ENCODE assay signal across 8 mouse cellular contexts in the genomic region with DNA sequence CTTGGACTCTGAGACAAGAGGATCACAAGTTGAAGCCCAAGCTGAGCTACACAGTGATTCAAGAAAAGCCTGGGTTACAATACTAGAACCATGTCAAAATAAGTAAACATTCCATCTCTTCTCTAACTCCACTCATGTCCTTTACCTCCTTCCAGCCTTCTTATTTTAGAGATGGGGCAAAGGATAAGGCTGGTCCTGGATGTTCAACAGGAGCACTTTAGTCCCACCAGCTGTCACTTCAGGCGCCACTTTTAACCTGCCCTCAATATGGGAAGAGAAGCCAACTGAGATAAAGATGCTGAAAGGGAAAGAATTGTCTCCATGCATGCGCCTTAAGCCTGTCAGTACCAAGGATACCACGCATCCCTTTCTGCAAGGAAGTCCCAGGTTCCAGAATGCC. TPM values are rescaled to one million over a fixed set of nuclear protein-coding genes. Genes with fewer than 3 reads are reported as not detected.
A peak's percentile ranks its signal among the peaks of the same experiment; 100 is the strongest.
DNase-seq lines count a peak whose midpoint lies in the region; ATAC-seq and TF ChIP-seq lines count a peak whose summit lies in the region.

No protein-coding gene starts in this region.

- TF ChIP-seq CTCF in left cerebral cortex, adult 2 months (IDR thresholded peaks at IDR 0.05), result no peak
- TF ChIP-seq CTCF in intestine, postnatal 0 days (IDR thresholded peaks at IDR 0.05; ENCODE audit: low read depth), result no peak

- ATAC-seq in embryonic facial prominence, embryonic 13.5 days (ENCODE audit: insufficient number of reproducible peaks, insufficient read depth, low FRiP score, low TSS enrichment, low read depth), result no peak
- ATAC-seq in intestine, postnatal 0 days, result no peak
- ATAC-seq in neural tube, embryonic 12.5 days (ENCODE audit: low FRiP score, low read depth), result no peak

- H3K9me3 ChIP-seq in embryonic facial prominence, embryonic 13.5 days, result no peaks in the 10 kb centered on the region
- H3K9me3 ChIP-seq in intestine, postnatal 0 days (ENCODE audit: control insufficient read depth), result no peaks in the 10 kb centered on the region
- H3K9me3 ChIP-seq in neural tube, embryonic 12.5 days, result peaks cover 4% of the 10 kb centered on the region; the same call in 1 of the 2 replicates

- intact Hi-C loops in left cerebral cortex, adult 2 months (cut with DNase I), result no loop called here
- intact Hi-C loops in left cerebral cortex, postnatal 4 days (cut with DNase I), result no loop called here

- peaks cover 22% of the 10 kb centered on the region for H3K4me1 ChIP-seq in embryonic facial prominence, embryonic 13.5 days
- 0 out of 2 replicates have a peak, but pooled peaks cover 4% of the 10 kb centered on the region for H3K4me1 ChIP-seq in intestine, postnatal 0 days (replicated peaks; ENCODE audit: control insufficient read depth, insufficient read depth, low read length)
- peaks cover 17% of the 10 kb centered on the region for H3K4me1 ChIP-seq in neural tube, embryonic 12.5 days

- no peak for DNase-seq in left cerebral cortex, adult 2 months (ENCODE audit: extremely low spot score in 1 of 2, low spot score in 2 of 2)
- no peak for DNase-seq in left cerebral cortex, postnatal 4 days
- no peak for DNase-seq in cerebellum, postnatal 36 days
- no peak for DNase-seq in gastrocnemius, postnatal 10 days
- no peak for DNase-seq in embryo, embryonic 10.5 days (ENCODE audit: low spot score)

- H3K9ac ChIP-seq in embryonic facial prominence, embryonic 13.5 days, result peak overlapping the region; percentile 97
- H3K9ac ChIP-seq in intestine, postnatal 0 days (ENCODE audit: low read depth, low read length), result peak overlapping the region; percentile 88; the same call in 1 of the 2 replicates
- peak overlapping the region; percentile 95 for H3K9ac ChIP-seq in neural tube, embryonic 12.5 days

- no peaks in the 10 kb centered on the region for H3K27me3 ChIP-seq in embryonic facial prominence, embryonic 13.5 days
- no peaks in the 10 kb centered on the region for H3K27me3 ChIP-seq in intestine, postnatal 0 days (replicated peaks; ENCODE audit: control insufficient read depth, insufficient read depth, low read length)
- no peaks in the 10 kb centered on the region for H3K27me3 ChIP-seq in neural tube, embryonic 12.5 days (replicated peaks)

- H3K27ac ChIP-seq in left cerebral cortex, adult 2 months, result peak overlapping the region; percentile 90
- H3K27ac ChIP-seq in embryonic facial prominence, embryonic 13.5 days, result peak overlapping the region; percentile 90; the same call in 1 of the 2 replicates
- no peak overlapping the region for H3K27ac ChIP-seq in intestine, postnatal 0 days (ENCODE audit: low read depth, low read length)
- H3K27ac ChIP-seq in neural tube, embryonic 12.5 days, result no peak overlapping the region

- H3K4me3 ChIP-seq in left cerebral cortex, adult 2 months, result peak overlapping the region; percentile 71
- peak overlapping the region; percentile 99 for H3K4me3 ChIP-seq in embryonic facial prominence, embryonic 13.5 days
- peak overlapping the region; percentile 84 for H3K4me3 ChIP-seq in intestine, postnatal 0 days (ENCODE audit: low read depth, low read length)
- peak overlapping the region; percentile 100 for H3K4me3 ChIP-seq in neural tube, embryonic 12.5 days

- WGBS in embryonic facial prominence, embryonic 13.5 days, result 3% methylated on average over 3 of the region's 3 CpGs
- 1% methylated on average over 3 of the region's 3 CpGs for WGBS in intestine, postnatal 0 days
- 7% methylated on average over 3 of the region's 3 CpGs for WGBS in neural tube, embryonic 12.5 days

- peaks cover 17% of the 10 kb centered on the region for H3K36me3 ChIP-seq in embryonic facial prominence, embryonic 13.5 days
- peaks cover 6% of the 10 kb centered on the region; the same call in 1 of the 2 replicates for H3K36me3 ChIP-seq in intestine, postnatal 0 days (ENCODE audit: control insufficient read depth, insufficient read depth)
- peaks cover 10% of the 10 kb centered on the region for H3K36me3 ChIP-seq in neural tube, embryonic 12.5 days

- peak overlapping the region; percentile 93 for H3K4me2 ChIP-seq in embryonic facial prominence, embryonic 13.5 days
- H3K4me2 ChIP-seq in intestine, postnatal 0 days (replicated peaks; ENCODE audit: low read depth), result peak overlapping the region; percentile 89
- H3K4me2 ChIP-seq in neural tube, embryonic 12.5 days (replicated peaks), result peak overlapping the region; percentile 95

RNA-seq across cellular contexts. Expression of a gene that starts 1.1 kb away (rescaled TPM):
- 10 to 100 TPM; 58.3 to 60.6 TPM for total RNA-seq in left cerebral cortex, adult 2 months (2021)
- total RNA-seq in left cerebral cortex, postnatal 4 days (2021), result 10 to 100 TPM; 72.8 to 73.3 TPM
- polyA plus RNA-seq in embryonic facial prominence, embryonic 13.5 days (2015; fragmentation: Nextera tagmentation; extraction: Ambion mirVana), result 14.4 and 17.7 TPM in 2 replicates
- 7.9 and 8.0 TPM in 2 replicates for polyA plus RNA-seq in intestine, postnatal 0 days (2015; fragmentation: Nextera tagmentation; extraction: Ambion mirVana)
- 14.3 and 15.4 TPM in 2 replicates for polyA plus RNA-seq in neural tube, embryonic 12.5 days (2016; fragmentation: Nextera tagmentation; extraction: Ambion mirVana)
- total RNA-seq in gastrocnemius, postnatal 10 days (2021), result 10 to 100 TPM; 44.2 to 47.7 TPM

RNA-seq across cellular contexts. Expression of a gene that starts 21.8 kb away (rescaled TPM):
- total RNA-seq in left cerebral cortex, adult 2 months (2021), result 100 to 1,000 TPM; 148 to 151 TPM
- 100 to 1,000 TPM; 131 to 136 TPM for total RNA-seq in left cerebral cortex, postnatal 4 days (2021)
- polyA plus RNA-seq in embryonic facial prominence, embryonic 13.5 days (2015; fragmentation: Nextera tagmentation; extraction: Ambion mirVana), result 180 and 260 TPM in 2 replicates
- 93.8 and 107 TPM in 2 replicates for polyA plus RNA-seq in intestine, postnatal 0 days (2015; fragmentation: Nextera tagmentation; extraction: Ambion mirVana)
- polyA plus RNA-seq in neural tube, embryonic 12.5 days (2016; fragmentation: Nextera tagmentation; extraction: Ambion mirVana), result 225 and 233 TPM in 2 replicates
- 100 to 1,000 TPM; 192 to 197 TPM for total RNA-seq in gastrocnemius, postnatal 10 days (2021)

RNA-seq across cellular contexts. Expression of a gene that starts 35.0 kb away (rescaled TPM):
- total RNA-seq in left cerebral cortex, adult 2 months (2021), result 10 to 100 TPM; 52.6 to 55.1 TPM
- total RNA-seq in left cerebral cortex, postnatal 4 days (2021), result 10 to 100 TPM; 43.6 to 49.0 TPM
- polyA plus RNA-seq in embryonic facial prominence, embryonic 13.5 days (2015; fragmentation: Nextera tagmentation; extraction: Ambion mirVana), result 80.1 and 84.0 TPM in 2 replicates
- polyA plus RNA-seq in intestine, postnatal 0 days (2015; fragmentation: Nextera tagmentation; extraction: Ambion mirVana), result 74.9 and 79.5 TPM in 2 replicates
- polyA plus RNA-seq in neural tube, embryonic 12.5 days (2016; fragmentation: Nextera tagmentation; extraction: Ambion mirVana), result 78.4 and 81.7 TPM in 2 replicates
- total RNA-seq in gastrocnemius, postnatal 10 days (2021), result 10 to 100 TPM; 47.3 to 55.6 TPM

RNA-seq across cellular contexts. Expression of a gene that starts 37.7 kb away (rescaled TPM):
- not detected for total RNA-seq in left cerebral cortex, adult 2 months (2021)
- not detected for total RNA-seq in left cerebral cortex, postnatal 4 days (2021)
- not detected in 2 replicates for polyA plus RNA-seq in embryonic facial prominence, embryonic 13.5 days (2015; fragmentation: Nextera tagmentation; extraction: Ambion mirVana)
- polyA plus RNA-seq in intestine, postnatal 0 days (2015; fragmentation: Nextera tagmentation; extraction: Ambion mirVana), result 0.17 and 0.47 TPM in 2 replicates
- polyA plus RNA-seq in neural tube, embryonic 12.5 days (2016; fragmentation: Nextera tagmentation; extraction: Ambion mirVana), result not detected in 2 replicates
- total RNA-seq in gastrocnemius, postnatal 10 days (2021), result under 1 TPM in 1 of 2 experiments, not detected in 1; 0.18 TPM

RNA-seq across cellular contexts. Expression of a gene that starts 45.8 kb away (rescaled TPM):
- total RNA-seq in left cerebral cortex, adult 2 months (2021), result 10 to 100 TPM; 15.1 to 15.6 TPM
- total RNA-seq in left cerebral cortex, postnatal 4 days (2021), result 10 to 100 TPM; 23.4 to 24.9 TPM
- polyA plus RNA-seq in embryonic facial prominence, embryonic 13.5 days (2015; fragmentation: Nextera tagmentation; extraction: Ambion mirVana), result 69.0 and 74.3 TPM in 2 replicates
- 13.9 and 14.1 TPM in 2 replicates for polyA plus RNA-seq in intestine, postnatal 0 days (2015; fragmentation: Nextera tagmentation; extraction: Ambion mirVana)
- polyA plus RNA-seq in neural tube, embryonic 12.5 days (2016; fragmentation: Nextera tagmentation; extraction: Ambion mirVana), result 60.7 and 64.1 TPM in 2 replicates
- 10 to 100 TPM; 10.7 to 15.0 TPM for total RNA-seq in gastrocnemius, postnatal 10 days (2021)

Comparison
In these comparisons a context has a peak if more than half of its experiments do, and no peak if none do; other contexts are left out.
1. H3K27ac ChIP-seq: peak in left cerebral cortex, adult 2 months (single experiment) and embryonic facial prominence, embryonic 13.5 days (single experiment); none in intestine, postnatal 0 days (single experiment) and neural tube, embryonic 12.5 days (single experiment).
2. Peak in every context shown above with its lines, with median percentiles within 50 percentile points of each other: H3K4me3 ChIP-seq, H3K4me2 ChIP-seq and H3K9ac ChIP-seq.